Mouse (Mus musculus) cortical plate, adult 2 months (tissue): ENCODE measurements around the gene Tmem17. TPM values are rescaled to one million over a fixed set of nuclear protein-coding genes. Genes with fewer than 3 reads are reported as not detected.

Experiments
- H3K27ac ChIP-seq: fragments of 200-500 bp; 2 replicates; pipeline ENCODE4 v1.5.1; 2012; ENCODE audit warnings: low read length, control low read depth, inconsistent platforms; ENCODE audit not compliant: insufficient read depth
- H3K4me1 ChIP-seq: fragments of 200-500 bp; 2 replicates; pipeline ENCODE4 v1.6.1; 2011; ENCODE audit warnings: low read length; ENCODE audit not compliant: control insufficient read depth, insufficient read depth
- H3K4me3 ChIP-seq: fragments of 200-500 bp; 2 replicates; pipeline ENCODE4 v1.5.1; 2011; ENCODE audit warnings: mild to moderate bottlenecking, low read length, control low read depth; ENCODE audit not compliant: insufficient read depth
- CTCF ChIP-seq: fragments of 200-500 bp; IDR thresholded peaks from 2 replicates; pipeline ENCODE4 v1.5.1; 2011; ENCODE audit warnings: mild to moderate bottlenecking, control low read depth, low read length; ENCODE audit not compliant: insufficient read depth; ENCODE audit errors: extremely low read depth
- POLR2A ChIP-seq: fragments of 200-500 bp; IDR thresholded peaks from 2 replicates; pipeline ENCODE4 v1.6.1; 2011; ENCODE audit warnings: mild to moderate bottlenecking, low read length, control low read depth; ENCODE audit not compliant: insufficient read depth; ENCODE audit errors: extremely low read depth
- polyA plus RNA-seq: library from polyadenylated mRNA; depleted of rRNA; stranded (reverse); fragments of >200 nt; gene quantifications from 2 replicates; pipeline ENCODE4 v1.2.3, GENCODE M21; 2012; rRNA removed

Tmem17 gene
- polyA plus RNA-seq, 1 experiment, result 7.2 TPM

DNA sequence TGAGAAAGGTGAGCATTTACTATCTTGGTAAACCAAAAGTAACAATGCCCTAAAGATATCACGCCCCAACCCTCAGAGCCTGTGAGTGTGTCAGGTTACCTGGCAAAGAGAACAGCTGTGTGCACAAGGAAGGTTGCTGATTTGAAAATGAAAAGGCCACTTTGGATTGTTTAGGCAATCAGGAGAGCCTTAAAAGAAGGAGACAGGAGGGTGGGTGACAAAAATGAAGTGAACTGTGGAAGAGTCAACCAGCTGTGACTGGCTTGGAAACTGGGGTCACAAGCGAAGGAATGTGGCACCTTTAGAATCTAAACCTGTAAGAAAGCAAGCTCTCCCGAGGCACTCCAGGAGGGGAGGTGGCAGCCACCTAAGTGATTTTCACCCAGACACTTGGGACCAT, 51.8 kb downstream of the Tmem17 start:
- TF ChIP-seq CTCF (no peak), POLR2A (no peak)
- H3K4me1 ChIP-seq, result peaks cover 3% of the 10 kb centered on the region
- H3K4me3 ChIP-seq, result no peak overlapping the region
- no peak overlapping the region for H3K27ac ChIP-seq

DNA sequence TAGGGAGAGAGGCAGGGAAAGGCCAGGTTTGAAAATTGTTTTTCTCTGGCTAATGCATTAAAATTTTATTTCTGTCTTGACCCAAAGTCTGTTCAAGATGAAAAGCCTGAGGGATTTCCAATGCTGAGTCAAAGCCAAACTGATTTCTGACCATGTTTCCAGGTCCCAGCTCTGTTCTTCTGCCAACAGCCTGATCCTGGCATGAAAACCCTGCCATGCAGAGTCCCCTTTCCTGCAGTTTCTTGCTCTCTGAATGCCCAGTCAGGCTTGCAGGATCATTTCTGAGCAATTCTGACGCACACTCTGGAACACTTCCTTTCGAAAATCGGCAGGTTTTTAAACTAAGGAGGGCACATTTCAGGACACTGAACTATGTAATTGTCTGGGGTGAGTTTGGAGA, 52.8 kb downstream of the Tmem17 start:
- TF ChIP-seq CTCF, result no peak
- Histone ChIP-seq H3K4me3 (no peak overlapping the region), H3K4me1 (peaks cover 3% of the 10 kb centered on the region), H3K27ac (no peak overlapping the region)

Other genes starting within 250 kb of the Tmem17 start
- 26.4 and 28.9 TPM in 2 replicates for gene Ehbp1, start 169.8 kb upstream of the Tmem17 start, polyA plus RNA-seq